Mouse (Mus musculus) embryonic facial prominence, embryonic 10.5 days (tissue): ENCODE results near the gene Il12rb1. TPM values are rescaled to one million over a fixed set of nuclear protein-coding genes. Genes with fewer than 3 reads are reported as not detected.
A peak's percentile ranks its signal among the peaks of the same experiment; 100 is the strongest.

ENCODE experiments used
- DNase-seq: peaks from one replicate; pipeline ENCODE4 v3.0.0-alpha.2; 2017; ENCODE audit warnings: low spot score
- H3K27ac ChIP-seq: fragments of 300-500 bp; sonication (generic); replicated peaks from 2 replicates; pipeline ENCODE4 v1.5.1; 2016; ENCODE audit warnings: mild to moderate bottlenecking
- H3K27me3 ChIP-seq: fragments of 300-500 bp; sonication (generic); replicated peaks from 2 replicates; pipeline ENCODE4 v1.6.1; 2016; ENCODE audit warnings: low read depth, mild to moderate bottlenecking; ENCODE audit not compliant: poor library complexity, severe bottlenecking
- H3K36me3 ChIP-seq: fragments of 300-500 bp; sonication (generic); replicated peaks from 2 replicates; pipeline ENCODE4 v1.6.1; 2016; ENCODE audit warnings: mild to moderate bottlenecking, moderate library complexity
- H3K4me1 ChIP-seq: fragments of 300-500 bp; sonication (generic); 2 replicates; pipeline ENCODE4 v1.6.1; 2016
- H3K4me3 ChIP-seq: fragments of 300-500 bp; sonication (generic); 2 replicates; pipeline ENCODE4 v1.5.1; 2016; ENCODE audit warnings: mild to moderate bottlenecking, moderate library complexity
- H3K9me3 ChIP-seq: fragments of 300-500 bp; sonication (generic); 2 replicates; pipeline ENCODE4 v1.6.1; 2016; ENCODE audit warnings: mild to moderate bottlenecking
- WGBS: fragments of 180-500 bp; shearing (Covaris S2); methylation state at CpG from one replicate; pipeline ENCODE4 v1.1.7; 2016; 5-methylcytosine and 5-hydroxymethylcytosine counted together
- polyA plus RNA-seq: library from polyadenylated mRNA; unstranded; fragments of >200 nt; fragmentation: Nextera tagmentation; extraction: Ambion mirVana; gene quantifications from 2 replicates; pipeline ENCODE4 v1.2.1, GENCODE M21; 2016

Gene Il12rb1
- polyA plus RNA-seq, 1 experiment from 2014 or later: not detected

DNA sequence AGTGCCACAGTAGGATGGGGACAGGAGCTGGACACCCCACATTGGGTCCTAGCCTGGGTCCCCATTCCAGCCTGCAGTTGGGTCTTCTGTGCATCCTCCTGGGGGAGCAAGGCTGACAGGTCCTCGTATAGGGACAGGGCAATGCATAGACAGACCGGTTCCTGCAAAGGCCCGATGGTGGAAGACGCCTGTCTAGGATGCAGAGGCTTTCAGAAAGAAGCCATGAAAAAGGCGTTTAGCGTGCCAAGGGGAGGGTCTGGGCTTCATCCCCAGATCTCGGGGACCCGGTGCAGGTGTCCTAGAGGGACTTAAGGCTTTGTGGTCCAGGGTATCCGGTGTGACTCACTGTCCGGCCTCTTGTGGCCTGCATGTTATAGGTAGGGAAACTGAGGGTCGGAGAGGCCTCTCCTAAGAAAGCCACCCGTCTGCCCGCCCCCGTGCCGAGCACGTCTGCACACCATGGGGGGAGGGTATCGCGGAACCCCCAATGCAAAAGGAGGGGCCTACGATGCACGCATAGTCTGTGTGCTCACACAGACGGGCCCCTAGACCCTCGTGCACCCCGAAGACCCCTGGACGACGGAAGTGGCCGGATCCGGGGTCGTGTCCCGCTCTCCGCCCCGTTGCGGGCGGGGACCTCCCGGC, 32.3 kb upstream of the Il12rb1 start:
- no peaks in the 10 kb centered on the region for H3K27me3 ChIP-seq
- H3K4me1 ChIP-seq: peaks cover 42% of the 10 kb centered on the region
- H3K4me3 ChIP-seq: peak overlapping the region; percentile 82
- H3K36me3 ChIP-seq: peaks cover 75% of the 10 kb centered on the region
- no peaks in the 10 kb centered on the region for H3K9me3 ChIP-seq
- H3K27ac ChIP-seq: peak overlapping the region; percentile 96
- no peak for DNase-seq
- WGBS: 3% methylated on average over 34 of the region's 34 CpGs

GRCm38 (mm10) chr8:70776496-70777444, 31.5 kb upstream of the Il12rb1 start, which contains the start of gene Pik3r2:
TSS of gene Pik3r2 (minus strand) at chr8:70776713.
- peak within 1 kb of the TSS; percentile 96 for H3K27ac ChIP-seq
- H3K9me3 ChIP-seq: no peaks in the 10 kb centered on the region
- H3K4me3 ChIP-seq: peak within 1 kb of the TSS; percentile 82
- under 1% methylated on average over 94 of the region's 94 CpGs for WGBS
- H3K36me3 ChIP-seq: peaks cover 75% of the 10 kb centered on the region
- DNase-seq: peak; percentile 99
- H3K4me1 ChIP-seq: peaks cover 42% of the 10 kb centered on the region
- H3K27me3 ChIP-seq: no peaks in the 10 kb centered on the region

GRCm38 (mm10) chr8:70780093-70780492, 28.2 kb upstream of the Il12rb1 start:
- Histone ChIP-seq H3K27me3 (no peaks in the 10 kb centered on the region), H3K36me3 (peaks cover 74% of the 10 kb centered on the region)
- 87% methylated on average over 11 of the region's 11 CpGs for WGBS

DNA sequence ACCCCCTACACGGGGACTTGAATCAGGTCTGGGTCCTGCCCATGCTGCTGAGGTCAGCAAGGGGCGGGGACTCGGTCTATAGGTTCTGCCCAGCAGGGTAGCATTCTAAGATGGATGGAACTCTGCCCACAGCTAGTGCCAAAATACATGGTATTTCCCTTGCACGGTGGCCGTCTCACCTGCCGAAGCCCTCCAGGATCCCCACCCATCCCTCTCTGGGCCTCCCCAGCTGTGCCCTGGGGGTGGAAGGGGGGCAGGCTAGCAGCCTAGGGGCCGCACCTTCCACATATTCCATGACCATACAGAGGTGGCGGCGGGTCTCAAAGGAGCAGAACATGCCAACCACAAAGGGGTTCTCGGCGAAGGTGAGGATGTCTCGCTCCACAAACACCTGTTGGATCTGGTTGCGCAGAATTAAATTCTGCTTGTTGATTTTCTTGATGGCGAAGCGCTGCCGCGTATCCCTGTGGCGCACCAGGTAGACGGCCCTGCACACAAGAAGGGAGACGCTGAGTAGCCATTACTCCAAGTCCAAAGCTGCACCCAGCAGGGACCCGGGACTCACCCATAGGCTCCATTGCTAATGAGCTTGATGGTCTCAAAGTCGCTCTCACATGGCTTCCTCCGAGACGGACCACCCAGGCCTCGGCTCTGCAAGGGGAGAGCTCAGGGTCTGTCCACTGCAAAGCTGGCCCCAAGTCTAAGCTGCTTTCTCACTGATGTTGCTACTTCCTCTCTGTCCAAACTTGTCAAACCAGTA, 21.8 kb upstream of the Il12rb1 start:
- Histone ChIP-seq H3K4me3 (no peak overlapping the region), H3K27me3 (peaks cover 33% of the 10 kb centered on the region), H3K9me3 (no peaks in the 10 kb centered on the region), H3K27ac (no peak overlapping the region), H3K36me3 (peaks cover 82% of the 10 kb centered on the region), H3K4me1 (peaks cover 45% of the 10 kb centered on the region)
- no peak for DNase-seq
- WGBS: 87% methylated on average over 25 of the region's 25 CpGs

More at GRCm38 (mm10) chr8:70780093-70780492, 28.2 kb upstream of the Il12rb1 start:
- Histone ChIP-seq H3K4me3 (0 out of 2 replicates have a peak overlapping the region, but pooled peaks have one; percentile 12), H3K4me1 (peaks cover 23% of the 10 kb centered on the region), H3K9me3 (no peaks in the 10 kb centered on the region), H3K27ac (no peak overlapping the region)
- DNase-seq: no peak

GRCm38 (mm10) chr8:70787051-70787445, 21.2 kb upstream of the Il12rb1 start:
- WGBS: 92% methylated on average over 3 of the region's 3 CpGs
- Histone ChIP-seq H3K4me3 (peak overlapping the region; percentile 46; the same call in 1 of the 2 replicates), H3K4me1 (peaks cover 51% of the 10 kb centered on the region), H3K27ac (no peak overlapping the region), H3K9me3 (no peaks in the 10 kb centered on the region), H3K27me3 (peaks cover 34% of the 10 kb centered on the region), H3K36me3 (peaks cover 77% of the 10 kb centered on the region)
- DNase-seq: no peak

GRCm38 (mm10) chr8:70787941-70788667, 20.1 kb upstream of the Il12rb1 start:
- DNase-seq: peak; percentile 87
- H3K36me3 ChIP-seq: peaks cover 67% of the 10 kb centered on the region
- WGBS: 9% methylated on average over 30 of the region's 30 CpGs
- peak overlapping the region; percentile 46 for H3K4me3 ChIP-seq
- peaks cover 61% of the 10 kb centered on the region for H3K4me1 ChIP-seq
- H3K27me3 ChIP-seq: peaks cover 34% of the 10 kb centered on the region
- 0 out of 2 replicates have a peak overlapping the region, but pooled peaks have one; percentile 2 for H3K27ac ChIP-seq
- H3K9me3 ChIP-seq: no peaks in the 10 kb centered on the region

GRCm38 (mm10) chr8:70789046-70789445, 19.2 kb upstream of the Il12rb1 start:
- Histone ChIP-seq H3K36me3 (peaks cover 57% of the 10 kb centered on the region), H3K4me3 (peak overlapping the region; percentile 46; the same call in 1 of the 2 replicates), H3K27me3 (peaks cover 42% of the 10 kb centered on the region), H3K9me3 (no peaks in the 10 kb centered on the region), H3K27ac (no peak overlapping the region), H3K4me1 (peaks cover 66% of the 10 kb centered on the region)
- WGBS: 77% methylated on average over 10 of the region's 10 CpGs
- DNase-seq: no peak

- Histone ChIP-seq H3K9me3 (no peaks in the 10 kb centered on the region), H3K36me3 (peaks cover 39% of the 10 kb centered on the region), H3K4me1 (peaks cover 68% of the 10 kb centered on the region), H3K27ac (peak overlapping the region; percentile 63), H3K27me3 (peaks cover 59% of the 10 kb centered on the region), H3K4me3 (peak overlapping the region; percentile 78)
- 63% methylated on average over 8 of the region's 8 CpGs for WGBS
- no peak for DNase-seq
These were observed 17.4 kb upstream of the Il12rb1 start for GRCm38 (mm10) chr8:70790846-70791245.

- WGBS: 79% methylated on average over 7 of the region's 7 CpGs
- Histone ChIP-seq H3K36me3 (peaks cover 35% of the 10 kb centered on the region), H3K4me1 (peaks cover 72% of the 10 kb centered on the region), H3K27me3 (peaks cover 64% of the 10 kb centered on the region), H3K9me3 (no peaks in the 10 kb centered on the region), H3K4me3 (peak overlapping the region; percentile 78), H3K27ac (peak overlapping the region; percentile 63)
- no peak for DNase-seq
These were observed 17.0 kb upstream of the Il12rb1 start for GRCm38 (mm10) chr8:70791294-70791701.

- Histone ChIP-seq H3K4me3 (peak overlapping the region; percentile 78), H3K4me1 (peaks cover 77% of the 10 kb centered on the region), H3K27ac (peak overlapping the region; percentile 89), H3K36me3 (peaks cover 26% of the 10 kb centered on the region), H3K9me3 (no peaks in the 10 kb centered on the region), H3K27me3 (peaks cover 69% of the 10 kb centered on the region)
- DNase-seq: peak; percentile 99
- WGBS: 6% methylated on average over 58 of the region's 58 CpGs
These were observed 16.1 kb upstream of the Il12rb1 start for GRCm38 (mm10) chr8:70791975-70792691.

GRCm38 (mm10) chr8:70792700-70793099, 15.5 kb upstream of the Il12rb1 start:
- H3K4me1 ChIP-seq: peaks cover 77% of the 10 kb centered on the region
- peaks cover 70% of the 10 kb centered on the region for H3K27me3 ChIP-seq
- H3K4me3 ChIP-seq: peak overlapping the region; percentile 78
- peak; percentile 87 for DNase-seq
- peaks cover 21% of the 10 kb centered on the region for H3K36me3 ChIP-seq
- WGBS: under 1% methylated on average over 20 of the region's 20 CpGs
- peak overlapping the region; percentile 89 for H3K27ac ChIP-seq
- H3K9me3 ChIP-seq: no peaks in the 10 kb centered on the region
